Mouse (Mus musculus) heart, adult 2 months (tissue): ENCODE data around the gene Parp4.

ENCODE experiments used
- CTCF ChIP-seq: fragments of 200-600 bp; IDR thresholded peaks from 2 replicates; pipeline ENCODE4 v1.8.1; 2022; ENCODE audit warnings: antibody characterized with exemption, mild to moderate bottlenecking, moderate library complexity
- POLR2A ChIP-seq: fragments of 200-500 bp; IDR thresholded peaks from 2 replicates; pipeline ENCODE4 v1.6.1; 2011; ENCODE audit warnings: mild to moderate bottlenecking, low read depth, low read length, control low read depth; ENCODE audit not compliant: insufficient read depth

- TF ChIP-seq POLR2A (no peak), CTCF (no peak)
These were observed 816 bp downstream of the Parp4 start for GRCm38 (mm10) chr14:56575969-56576901.
